Mouse (Mus musculus) gastrocnemius, postnatal 14 days (tissue): ENCODE measurements at regions not wholly inside any gene's neighbourhood (a gene's known extent, or its start where the extent isn't known, plus 50 kb on each side); places are given as distances from the start of the nearest gene placed in this dataset.

Source experiments
- DNase-seq: peaks from one replicate; pipeline ENCODE4 v3.0.0; 2021; ENCODE audit warnings: mixed read lengths
- intact Hi-C: fragments of 180-260 bp; cut with DNase I; formaldehyde crosslinking; loops from one replicate; pipeline ENCODE4 v1.15.1; 2025; ENCODE audit warnings: low total_unique reads

DNA sequence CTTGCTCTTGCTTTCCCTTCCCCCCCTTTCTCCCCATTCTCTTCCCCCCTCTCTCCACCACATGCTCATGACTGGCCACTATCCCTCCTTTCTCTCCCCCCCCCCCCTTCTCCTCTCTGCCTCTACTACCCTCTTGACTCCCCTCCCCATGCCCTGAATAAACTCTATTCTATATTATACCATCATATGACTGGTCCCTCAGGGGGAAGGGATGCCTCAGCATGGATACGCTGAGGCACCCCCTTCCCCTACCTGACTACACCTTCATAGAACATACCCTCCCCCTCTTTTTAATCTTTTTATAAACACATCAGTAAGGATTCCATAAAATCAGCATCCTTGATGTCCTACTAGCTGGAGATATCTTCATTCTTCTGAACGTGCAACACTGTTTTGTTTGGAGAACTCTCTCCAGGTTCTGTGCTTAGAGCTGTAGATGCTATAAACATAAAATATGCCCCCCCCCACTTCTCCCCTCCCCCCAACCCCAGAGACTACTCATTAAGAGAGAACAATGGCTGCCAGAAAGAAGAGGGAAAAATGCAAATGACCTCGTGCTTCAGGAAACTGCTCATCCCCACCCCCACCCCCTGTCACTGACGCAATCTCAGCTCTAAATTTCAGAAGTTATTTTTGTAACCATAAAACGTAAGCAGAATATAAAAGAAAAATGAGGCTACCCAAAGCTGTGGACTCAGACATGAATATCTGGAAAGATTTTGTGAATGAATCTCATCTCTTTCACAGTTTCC, 102.3 kb downstream of the Pja2 start:
- no peak for DNase-seq
- intact Hi-C loops = no loop called here

DNA sequence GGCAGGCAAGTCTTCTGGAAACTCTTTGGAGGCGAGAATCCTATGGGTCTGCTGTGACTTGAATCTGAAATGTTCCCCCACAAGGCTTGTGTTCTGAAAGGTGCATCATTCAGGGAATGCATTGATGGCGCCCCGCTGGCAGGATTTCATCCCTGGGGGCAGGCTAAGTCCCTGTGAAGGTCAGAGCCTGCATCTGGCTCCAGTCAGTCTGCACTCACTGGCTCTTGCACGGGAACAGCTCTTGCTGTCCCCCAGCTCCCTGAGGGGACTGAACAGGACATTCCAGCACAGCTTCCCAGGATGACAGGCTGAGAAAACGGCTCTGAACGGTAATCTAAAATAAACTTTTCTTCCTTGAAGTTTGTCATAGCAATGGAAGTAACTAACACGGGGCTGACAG, 117.1 kb downstream of the Pja2 start:
- intact Hi-C loops = no loop called here
- peak; percentile 40 for DNase-seq

DNA sequence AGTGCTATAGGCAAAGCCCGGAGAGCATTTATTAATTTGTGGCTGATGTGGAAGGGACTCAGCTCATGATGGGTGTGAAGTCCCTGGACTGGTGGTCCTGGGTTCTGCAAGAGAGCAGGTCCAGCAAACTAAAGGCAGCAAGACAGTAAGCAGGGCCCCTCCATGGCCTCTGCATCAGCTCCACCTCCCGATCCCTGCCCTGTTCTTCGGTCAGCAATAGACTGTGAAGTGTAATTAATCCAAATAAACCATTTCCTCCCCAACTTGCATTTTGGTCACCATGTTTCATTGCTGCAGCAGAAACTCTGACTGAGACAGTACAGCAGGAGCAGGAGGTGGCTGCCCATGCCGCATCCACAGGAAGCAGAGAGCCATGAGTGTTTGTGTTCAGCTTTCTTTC, 118.5 kb downstream of the Pja2 start:
- no peak for DNase-seq
- intact Hi-C loops = no loop called here

DNA sequence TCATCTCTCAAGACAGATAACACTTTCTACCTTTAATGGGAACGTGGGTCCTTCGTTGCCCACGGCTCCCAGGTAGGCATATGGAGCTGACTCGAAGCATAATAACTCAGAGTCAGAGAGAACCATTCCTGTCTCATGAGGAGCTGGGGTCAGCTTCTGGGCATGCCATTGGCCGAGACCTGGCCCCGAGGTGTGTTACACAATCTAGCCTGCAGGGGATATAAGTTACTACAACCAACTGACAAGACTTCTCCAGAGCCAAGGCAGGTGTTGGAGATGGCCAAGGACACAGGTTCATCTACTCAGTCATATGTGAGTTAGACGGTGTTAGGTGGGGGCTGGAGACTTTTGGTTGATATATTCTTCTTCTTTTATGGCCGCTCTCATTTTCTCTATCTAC, 120.4 kb downstream of the Pja2 start:
- no peak for DNase-seq
- intact Hi-C loops = no loop called here

GRCm38 (mm10) chr17:64210366-64210765, 121.3 kb downstream of the Pja2 start:
- DNase-seq = no peak
- intact Hi-C loops = no loop called here

DNA sequence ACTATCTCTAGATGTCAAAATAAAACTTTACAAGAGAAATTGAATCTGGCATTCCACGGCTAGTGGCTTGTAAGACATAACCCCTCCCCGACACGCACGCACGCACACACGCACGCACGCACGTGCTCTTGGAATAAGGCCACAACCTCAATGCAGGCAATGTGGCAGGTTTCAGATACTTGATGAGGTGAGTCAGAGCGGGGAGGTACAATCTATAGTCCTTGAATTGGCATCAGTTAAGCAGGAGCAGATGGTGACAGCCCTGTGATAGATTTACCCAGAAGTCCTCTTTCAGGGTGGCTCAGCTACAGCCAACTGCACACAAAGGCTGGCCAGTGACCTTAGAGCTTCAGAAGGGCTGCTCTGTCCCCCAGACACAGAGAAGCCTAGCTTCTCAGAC, 122.1 kb downstream of the Pja2 start:
- no peak for DNase-seq
- intact Hi-C loops = no loop called here

GRCm38 (mm10) chr17:64208152-64208855, 123.4 kb downstream of the Pja2 start:
- no peak for DNase-seq
- intact Hi-C loops = no loop called here

DNA sequence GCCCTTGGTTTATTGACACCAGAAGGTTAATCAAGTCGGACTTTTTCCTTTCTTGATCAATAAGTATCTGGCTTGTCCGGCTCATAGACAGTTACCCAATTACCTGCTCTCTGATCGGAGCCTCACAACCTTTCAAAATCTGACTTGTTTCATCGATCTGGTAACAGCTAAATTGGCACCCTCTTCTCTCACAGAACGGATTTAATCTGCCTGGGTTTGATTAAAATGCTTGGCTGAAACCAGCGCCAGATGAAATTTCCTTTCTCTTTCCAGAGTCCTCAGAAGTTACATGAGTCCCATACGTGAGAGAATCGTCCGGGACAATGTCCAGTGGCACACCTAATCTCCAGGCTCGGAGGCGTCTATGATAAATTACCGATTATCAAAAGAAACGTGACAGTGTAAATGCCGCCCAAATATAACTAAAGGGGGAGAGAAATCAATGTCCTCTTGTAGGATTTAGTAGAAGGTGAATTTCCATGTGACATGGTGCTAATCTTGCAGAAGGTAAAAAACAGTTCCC, 125.5 kb downstream of the Pja2 start:
- intact Hi-C loops = no loop called here
- DNase-seq = no peak

DNA sequence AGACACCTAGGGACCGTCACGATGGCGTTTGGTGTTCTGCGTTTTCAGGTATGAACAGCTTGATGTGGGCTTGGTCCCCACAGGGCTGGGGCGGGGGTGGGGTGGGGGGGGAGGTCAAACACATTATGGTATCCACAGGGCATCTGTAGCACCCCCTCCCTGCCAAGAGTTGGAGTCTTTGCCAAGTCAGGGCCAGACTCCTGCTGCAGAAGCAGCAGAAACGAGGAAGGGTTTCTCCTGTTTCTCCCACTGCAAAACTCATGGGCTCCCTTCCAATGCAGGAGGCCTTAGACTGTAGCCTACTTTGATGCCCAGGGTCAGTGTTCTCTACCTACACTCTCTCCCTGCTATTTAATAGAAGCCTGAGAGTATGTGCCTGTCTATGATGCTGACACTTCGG, 128.1 kb downstream of the Pja2 start:
- no peak for DNase-seq
- intact Hi-C loops = no loop called here

DNA sequence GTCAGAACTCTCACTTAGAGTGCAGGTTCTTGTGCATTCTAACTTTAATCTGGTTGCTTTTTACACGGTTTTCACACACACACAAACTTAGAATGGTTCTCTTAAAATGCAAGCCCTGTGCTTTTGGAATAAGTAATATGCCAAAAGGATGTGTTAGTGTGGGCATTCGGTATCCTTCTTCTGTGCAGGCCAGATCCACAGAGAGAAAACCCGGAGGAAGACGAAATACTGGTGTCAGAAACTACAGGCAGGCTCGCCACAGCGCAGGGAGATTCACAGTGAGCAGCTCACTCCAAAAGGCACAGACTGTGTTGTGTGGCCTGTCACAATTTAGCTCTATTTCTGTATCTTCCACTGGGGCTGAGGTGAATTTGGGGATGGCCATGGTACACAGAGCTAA, 129.5 kb downstream of the Pja2 start:
- intact Hi-C loops = no loop called here
- DNase-seq = no peak

DNA sequence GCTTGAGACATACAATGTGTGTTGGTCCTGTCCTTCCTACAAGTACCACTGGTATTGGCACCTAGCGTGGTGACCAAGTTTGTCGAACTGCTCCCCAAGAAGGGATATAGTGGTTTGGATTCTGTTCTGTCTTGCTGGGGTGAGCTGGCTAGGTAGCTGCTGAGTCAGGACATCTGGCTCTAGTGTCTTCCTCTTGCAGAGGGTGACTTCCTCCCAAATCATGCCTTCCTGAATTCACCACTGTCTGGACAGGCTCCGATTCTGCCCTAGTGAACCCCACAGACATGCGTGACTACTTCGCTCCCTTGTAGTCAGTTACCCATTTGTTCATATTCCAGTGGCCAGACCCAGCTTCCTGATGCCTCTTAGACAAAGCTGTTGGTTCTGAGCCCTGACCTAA, 130.1 kb downstream of the Pja2 start:
- intact Hi-C loops = no loop called here
- DNase-seq = no peak

DNA sequence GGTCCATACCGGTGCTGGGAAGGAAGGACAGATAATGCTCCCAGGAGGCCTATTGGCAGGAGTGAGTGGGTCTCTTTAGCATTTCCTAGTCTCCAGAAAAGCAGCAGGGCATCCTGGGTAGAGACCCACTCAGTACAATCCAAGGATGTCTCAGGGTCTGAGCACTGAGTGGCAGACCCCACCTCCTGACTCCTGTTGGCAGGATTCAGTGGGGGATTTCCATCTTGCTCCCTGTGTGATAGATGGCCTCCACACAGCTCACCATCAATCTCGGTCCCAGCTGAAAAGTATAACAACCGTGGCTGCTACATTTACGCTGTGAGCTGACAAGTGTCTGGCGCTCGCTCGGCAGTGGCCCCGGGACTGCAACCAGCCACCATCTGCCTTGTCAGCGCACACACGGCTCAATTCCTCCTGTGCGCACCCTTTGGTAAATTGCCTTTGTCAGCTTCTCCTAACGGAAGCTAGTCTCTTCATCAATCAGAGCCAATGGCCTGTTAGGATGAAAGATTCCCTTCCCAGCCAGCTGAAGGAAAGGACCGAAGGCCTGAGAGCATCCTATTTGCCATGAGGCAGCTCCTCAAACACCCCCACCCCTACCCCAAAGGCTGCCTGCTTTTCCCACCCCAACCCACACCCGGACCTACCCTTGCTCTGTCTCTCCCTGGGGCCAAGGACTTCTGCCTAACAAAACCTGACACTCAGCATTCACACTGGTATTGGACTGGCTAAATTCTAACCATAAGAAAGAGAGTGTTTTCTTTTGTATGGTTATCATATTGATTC, 131.4 kb downstream of the Pja2 start:
- intact Hi-C loops = no loop called here
- DNase-seq = no peak

GRCm38 (mm10) chr17:64199241-64199933, 132.3 kb downstream of the Pja2 start:
- no peak for DNase-seq
- intact Hi-C loops = no loop called here

GRCm38 (mm10) chr17:64196437-64196836, 135.3 kb downstream of the Pja2 start:
- DNase-seq = no peak
- intact Hi-C loops = no loop called here

DNA sequence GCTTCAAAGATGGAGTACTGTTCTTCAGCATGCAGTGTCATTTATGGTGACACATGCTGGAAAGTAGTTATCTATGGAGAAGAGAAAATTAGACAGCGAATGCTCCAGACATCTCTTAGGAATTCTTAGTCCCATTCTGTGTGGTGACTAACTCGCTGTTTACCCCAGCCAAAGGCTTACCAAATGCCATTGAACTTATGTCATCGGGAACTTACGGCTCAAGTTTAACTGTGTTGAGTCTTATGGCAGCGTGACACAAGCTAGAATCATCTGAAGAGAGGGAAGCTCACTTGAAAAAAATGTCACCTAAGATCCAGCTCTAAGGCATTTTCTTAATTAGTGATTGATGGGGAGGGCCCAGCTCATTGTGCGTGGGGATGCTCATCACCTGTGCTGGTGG, 138.7 kb downstream of the Pja2 start:
- intact Hi-C loops = no loop called here
- no peak for DNase-seq
